Mouse (Mus musculus) heart, embryonic 13.5 days (tissue): ENCODE measurements around the gene Dnase2b. TPM values are rescaled to one million over a fixed set of nuclear protein-coding genes. Genes with fewer than 3 reads are reported as not detected.

Experiments
- ATAC-seq: fragments of 200-750 bp; cut with Nextera tagmentation; 2 replicates; pipeline ENCODE4 v1.8.0; 2017; ENCODE audit warnings: moderate TSS enrichment; ENCODE audit not compliant: insufficient number of reproducible peaks, low FRiP score, low TSS enrichment; ENCODE audit errors: extremely low read depth
- H3K27ac ChIP-seq: fragments of 300-500 bp; sonication (generic); replicated peaks from 2 replicates; pipeline ENCODE4 v1.5.1; 2015; ENCODE audit warnings: moderate library complexity, mild to moderate bottlenecking, inconsistent platforms
- H3K27me3 ChIP-seq: fragments of 300-500 bp; sonication (generic); replicated peaks from 2 replicates; pipeline ENCODE4 v1.6.1; 2015; ENCODE audit warnings: mild to moderate bottlenecking, inconsistent platforms
- H3K36me3 ChIP-seq: fragments of 300-500 bp; sonication (generic); 2 replicates; pipeline ENCODE4 v1.6.1; 2015; ENCODE audit warnings: mild to moderate bottlenecking, inconsistent platforms
- H3K4me1 ChIP-seq: fragments of 300-500 bp; sonication (generic); 2 replicates; pipeline ENCODE4 v1.6.1; 2015; ENCODE audit warnings: inconsistent platforms
- H3K4me2 ChIP-seq: fragments of 300-500 bp; sonication (generic); 2 replicates; pipeline ENCODE4 v1.6.1; 2015; ENCODE audit warnings: inconsistent platforms, mild to moderate bottlenecking, moderate library complexity
- H3K4me3 ChIP-seq: fragments of 300-500 bp; sonication (generic); 2 replicates; pipeline ENCODE4 v1.5.1; 2015; ENCODE audit warnings: moderate library complexity, mild to moderate bottlenecking, inconsistent platforms
- H3K9ac ChIP-seq: fragments of 300-500 bp; sonication (generic); 2 replicates; pipeline ENCODE4 v1.6.1; 2015; ENCODE audit warnings: inconsistent platforms, mild to moderate bottlenecking, moderate library complexity
- H3K9me3 ChIP-seq: fragments of 300-500 bp; sonication (generic); 2 replicates; pipeline ENCODE4 v1.6.1; 2016; ENCODE audit warnings: inconsistent platforms
- WGBS: fragments of 180-500 bp; shearing (Covaris S2); methylation state at CpG from one replicate; pipeline ENCODE4 v1.1.7; 2015; ENCODE audit warnings: mixed read lengths; 5-methylcytosine and 5-hydroxymethylcytosine counted together
- polyA plus RNA-seq: library from polyadenylated mRNA; unstranded; fragments of >200 nt; fragmentation: Nextera tagmentation; extraction: Ambion mirVana; gene quantifications from 2 replicates; pipeline ENCODE4 v1.2.1, GENCODE M21; 2015

Gene Dnase2b
- polyA plus RNA-seq, 1 experiment from 2014 or later = not detected

- H3K4me2 ChIP-seq = no peak overlapping the region
- H3K9me3 ChIP-seq = no peaks in the 10 kb centered on the region
- no peak for ATAC-seq
- no peak overlapping the region for H3K4me3 ChIP-seq
- H3K27me3 ChIP-seq = no peaks in the 10 kb centered on the region
- no peak overlapping the region for H3K27ac ChIP-seq
- no peak overlapping the region for H3K9ac ChIP-seq
- no peaks in the 10 kb centered on the region for H3K36me3 ChIP-seq
- 45% methylated on average over 4 of the region's 4 CpGs for WGBS
- H3K4me1 ChIP-seq = peaks cover 25% of the 10 kb centered on the region
Measured at GRCm38 (mm10) chr3:146641818-146642427, 26.5 kb upstream of the Dnase2b start.

- H3K27ac ChIP-seq = no peak overlapping the region
- WGBS = 79% methylated on average over 5 of the region's 5 CpGs
- no peak overlapping the region for H3K9ac ChIP-seq
- H3K4me3 ChIP-seq = no peak overlapping the region
- no peak overlapping the region for H3K4me2 ChIP-seq
- H3K27me3 ChIP-seq = no peaks in the 10 kb centered on the region
- H3K36me3 ChIP-seq = no peaks in the 10 kb centered on the region
- H3K9me3 ChIP-seq = no peaks in the 10 kb centered on the region
- H3K4me1 ChIP-seq = no peaks in the 10 kb centered on the region
- ATAC-seq = no peak
Measured at GRCm38 (mm10) chr3:146632506-146632905, 17.1 kb upstream of the Dnase2b start.

GRCm38 (mm10) chr3:146628227-146628982 lies 13.0 kb upstream of the Dnase2b start:
- H3K4me3 ChIP-seq = no peak overlapping the region
- H3K27me3 ChIP-seq = no peaks in the 10 kb centered on the region
- H3K4me2 ChIP-seq = no peak overlapping the region
- H3K9ac ChIP-seq = no peak overlapping the region
- H3K27ac ChIP-seq = no peak overlapping the region
- WGBS = 59% methylated on average over 8 of the region's 8 CpGs
- no peaks in the 10 kb centered on the region for H3K9me3 ChIP-seq
- no peaks in the 10 kb centered on the region for H3K4me1 ChIP-seq
- H3K36me3 ChIP-seq = no peaks in the 10 kb centered on the region
- no peak for ATAC-seq

- no peak for ATAC-seq
- Histone ChIP-seq H3K9ac (no peak overlapping the region), H3K36me3 (no peaks in the 10 kb centered on the region), H3K27me3 (no peaks in the 10 kb centered on the region), H3K27ac (no peak overlapping the region), H3K9me3 (no peaks in the 10 kb centered on the region), H3K4me3 (no peak overlapping the region), H3K4me1 (peaks cover 4% of the 10 kb centered on the region), H3K4me2 (no peak overlapping the region)
- 63% methylated on average over 4 of the region's 4 CpGs for WGBS
Measured at GRCm38 (mm10) chr3:146625766-146626165, 10.4 kb upstream of the Dnase2b start.

- 81% methylated on average over 11 of the region's 11 CpGs for WGBS
- Histone ChIP-seq H3K4me3 (no peak overlapping the region), H3K36me3 (no peaks in the 10 kb centered on the region), H3K27ac (no peak overlapping the region), H3K27me3 (no peaks in the 10 kb centered on the region), H3K4me2 (no peak overlapping the region), H3K9ac (no peak overlapping the region), H3K4me1 (peaks cover 13% of the 10 kb centered on the region), H3K9me3 (no peaks in the 10 kb centered on the region)
- ATAC-seq = no peak
Measured at GRCm38 (mm10) chr3:146621966-146622365, 6.6 kb upstream of the Dnase2b start.

- H3K4me2 ChIP-seq = peak overlapping the region; percentile 33; the same call in 1 of the 2 replicates
- no peaks in the 10 kb centered on the region for H3K27me3 ChIP-seq
- H3K9me3 ChIP-seq = no peaks in the 10 kb centered on the region
- peak overlapping the region; percentile 52; the same call in 1 of the 2 replicates for H3K27ac ChIP-seq
- H3K4me1 ChIP-seq = peaks cover 13% of the 10 kb centered on the region
- 69% methylated on average over 14 of the region's 14 CpGs for WGBS
- H3K36me3 ChIP-seq = no peaks in the 10 kb centered on the region
- no peak overlapping the region for H3K9ac ChIP-seq
- no peak for ATAC-seq
- no peak overlapping the region for H3K4me3 ChIP-seq
Measured at GRCm38 (mm10) chr3:146620555-146621249, 5.3 kb upstream of the Dnase2b start.

- Histone ChIP-seq H3K36me3 (no peaks in the 10 kb centered on the region), H3K9ac (peak overlapping the region; percentile 28; the same call in 1 of the 2 replicates), H3K4me3 (no peak overlapping the region), H3K4me2 (0 out of 2 replicates have a peak overlapping the region, but pooled peaks have one; percentile 33), H3K9me3 (no peaks in the 10 kb centered on the region), H3K27ac (peak overlapping the region; percentile 52; the same call in 1 of the 2 replicates), H3K27me3 (no peaks in the 10 kb centered on the region), H3K4me1 (peaks cover 13% of the 10 kb centered on the region)
- WGBS = 74% methylated on average over 10 of the region's 10 CpGs
- no peak for ATAC-seq
Measured at GRCm38 (mm10) chr3:146620101-146620500, 4.7 kb upstream of the Dnase2b start.

GRCm38 (mm10) chr3:146618357-146618756 lies 3.0 kb upstream of the Dnase2b start:
- 57% methylated on average over 4 of the region's 4 CpGs for WGBS
- Histone ChIP-seq H3K4me1 (peaks cover 13% of the 10 kb centered on the region), H3K9ac (no peak overlapping the region), H3K4me3 (no peak overlapping the region), H3K4me2 (no peak overlapping the region), H3K36me3 (no peaks in the 10 kb centered on the region), H3K27ac (no peak overlapping the region), H3K27me3 (no peaks in the 10 kb centered on the region), H3K9me3 (no peaks in the 10 kb centered on the region)
- no peak for ATAC-seq

- H3K4me3 ChIP-seq = no peak overlapping the region
- no peak overlapping the region for H3K9ac ChIP-seq
- no peak overlapping the region for H3K27ac ChIP-seq
- no peaks in the 10 kb centered on the region for H3K36me3 ChIP-seq
- H3K4me2 ChIP-seq = no peak overlapping the region
- H3K27me3 ChIP-seq = no peaks in the 10 kb centered on the region
- peaks cover 13% of the 10 kb centered on the region for H3K4me1 ChIP-seq
- no peak for ATAC-seq
- H3K9me3 ChIP-seq = no peaks in the 10 kb centered on the region
Measured at GRCm38 (mm10) chr3:146617946-146618345, 2.5 kb upstream of the Dnase2b start.

GRCm38 (mm10) chr3:146616533-146617283 lies 1.3 kb upstream of the Dnase2b start:
- H3K4me3 ChIP-seq = no peak overlapping the region
- 66% methylated on average over 5 of the region's 5 CpGs for WGBS
- no peak overlapping the region for H3K27ac ChIP-seq
- no peak overlapping the region for H3K9ac ChIP-seq
- H3K9me3 ChIP-seq = no peaks in the 10 kb centered on the region
- H3K4me2 ChIP-seq = no peak overlapping the region
- H3K27me3 ChIP-seq = no peaks in the 10 kb centered on the region
- no peaks in the 10 kb centered on the region for H3K36me3 ChIP-seq
- peaks cover 13% of the 10 kb centered on the region for H3K4me1 ChIP-seq
- no peak for ATAC-seq

- Histone ChIP-seq H3K4me3 (no peak overlapping the region), H3K4me2 (no peak overlapping the region), H3K27me3 (no peaks in the 10 kb centered on the region), H3K9me3 (no peaks in the 10 kb centered on the region), H3K4me1 (no peaks in the 10 kb centered on the region), H3K36me3 (no peaks in the 10 kb centered on the region), H3K9ac (no peak overlapping the region), H3K27ac (no peak overlapping the region)
- ATAC-seq = no peak
- WGBS = 56% methylated on average over 4 of the region's 4 CpGs
Measured at GRCm38 (mm10) chr3:146611821-146612220, 3.6 kb downstream of the Dnase2b start.
